Mouse (Mus musculus) layer of hippocampus, adult 9-11 months (tissue): ENCODE results near the gene Tnrc6b.
A peak's percentile ranks its signal among the peaks of the same experiment; 100 is the strongest.
"Not testable (repeated sequence)": the region's sequence is repeated elsewhere in the genome, so short reads cannot be mapped to it uniquely, and the experiment has no call there.

Experiments
- DNase-seq: peaks from one replicate; pipeline ENCODE4 v3.0.0; 2022

Gene Tnrc6b

GRCm38 (mm10) chr15:80924211-80924610 is 213.1 kb downstream of the Tnrc6b start:
- DNase-seq: no peak

GRCm38 (mm10) chr15:80928811-80929355 is 217.8 kb downstream of the Tnrc6b start:
- no peak for DNase-seq

- DNase-seq: peak; percentile 17
Measured at GRCm38 (mm10) chr15:80930048-80930571, 219.0 kb downstream of the Tnrc6b start.

- not testable (repeated sequence) for DNase-seq
Measured at GRCm38 (mm10) chr15:80930676-80931320, 219.7 kb downstream of the Tnrc6b start.

- DNase-seq: no peak
Measured at GRCm38 (mm10) chr15:80931345-80931960, 220.3 kb downstream of the Tnrc6b start.

- DNase-seq: no peak
Measured at GRCm38 (mm10) chr15:80934841-80935240, 223.7 kb downstream of the Tnrc6b start.

- no peak for DNase-seq
Measured at GRCm38 (mm10) chr15:80936686-80937085, 225.6 kb downstream of the Tnrc6b start.

- no peak for DNase-seq
Measured at GRCm38 (mm10) chr15:80938615-80939014, 227.5 kb downstream of the Tnrc6b start.

- no peak for DNase-seq
Measured at GRCm38 (mm10) chr15:80939401-80939800, 228.3 kb downstream of the Tnrc6b start.

- DNase-seq: no peak
Measured at GRCm38 (mm10) chr15:80941468-80942040, 230.4 kb downstream of the Tnrc6b start.

GRCm38 (mm10) chr15:80945851-80946250 is 234.7 kb downstream of the Tnrc6b start:
- DNase-seq: peak; percentile 51

GRCm38 (mm10) chr15:80948145-80949135 is 237.3 kb downstream of the Tnrc6b start, which contains the start of gene Adsl:
TSS of gene Adsl (plus strand) at chr15:80948490.
- peak; percentile 84 for DNase-seq

- no peak for DNase-seq
Measured at GRCm38 (mm10) chr15:80949431-80949830, 238.3 kb downstream of the Tnrc6b start.

GRCm38 (mm10) chr15:80950055-80950454 is 238.9 kb downstream of the Tnrc6b start:
- no peak for DNase-seq

GRCm38 (mm10) chr15:80953971-80954370 is 242.9 kb downstream of the Tnrc6b start:
- no peak for DNase-seq

GRCm38 (mm10) chr15:80954861-80955260 is 243.7 kb downstream of the Tnrc6b start:
- no peak for DNase-seq

- DNase-seq: no peak
Measured at GRCm38 (mm10) chr15:80955836-80956438, 244.8 kb downstream of the Tnrc6b start.

- no peak for DNase-seq
Measured at GRCm38 (mm10) chr15:80969371-80969770, 258.3 kb downstream of the Tnrc6b start.

GRCm38 (mm10) chr15:80974311-80974710 is 263.2 kb downstream of the Tnrc6b start:
- DNase-seq: no peak

- DNase-seq: no peak
Measured at GRCm38 (mm10) chr15:80975666-80976065, 264.6 kb downstream of the Tnrc6b start.

GRCm38 (mm10) chr15:80977620-80978334 is 266.7 kb downstream of the Tnrc6b start, which contains the start of gene Sgsm3:
TSS of gene Sgsm3 (plus strand) at chr15:80977765.
- peak; percentile 86 for DNase-seq
